26 mouse cellular contexts compared by ENCODE assay signal in the genomic region with DNA sequence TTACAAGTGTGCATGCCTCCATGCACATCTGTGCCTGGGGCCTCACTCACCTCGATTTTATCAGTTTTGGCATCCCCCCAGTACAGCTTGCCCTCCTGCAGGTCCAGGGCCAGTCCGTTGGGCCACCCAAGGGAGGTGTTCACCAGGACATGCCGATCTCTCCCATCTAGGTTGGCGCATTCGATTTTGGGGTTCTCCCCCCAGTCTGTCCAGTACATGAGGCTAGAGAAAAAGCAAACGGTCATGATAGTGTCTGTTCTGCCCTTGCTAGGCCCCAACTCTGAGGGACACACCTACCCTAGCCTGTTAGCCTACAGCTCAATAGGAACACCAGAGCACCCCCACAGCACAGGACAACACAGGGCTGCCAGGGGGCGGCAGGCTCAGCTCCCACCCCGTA.
"Had no signal": no experiment of that assay in that cellular context is flagged by ENCODE, and none has a peak within 500 bp of the region (broad histone marks: within the 10 kb centered on the region; RNA-seq: fewer than 3 reads in every experiment).

No protein-coding gene starts in this region.

- H3K9ac ChIP-seq: embryonic facial prominence, embryonic 12.5 days; embryonic facial prominence, embryonic 15.5 days; forebrain, embryonic 12.5 days; forebrain, embryonic 13.5 days; forebrain, embryonic 15.5 days; forebrain, postnatal 0 days had no signal

- H3K9me3 ChIP-seq: embryonic facial prominence, embryonic 12.5 days; embryonic facial prominence, embryonic 15.5 days; forebrain, embryonic 10.5 days; forebrain, embryonic 12.5 days; forebrain, embryonic 13.5 days; forebrain, embryonic 15.5 days had no signal

- H3K4me1 ChIP-seq: embryonic facial prominence, embryonic 12.5 days; embryonic facial prominence, embryonic 15.5 days; forebrain, embryonic 10.5 days; forebrain, embryonic 12.5 days; forebrain, embryonic 13.5 days; forebrain, embryonic 15.5 days had no signal

- H3K4me3 ChIP-seq: embryonic facial prominence, embryonic 12.5 days; embryonic facial prominence, embryonic 15.5 days; erythroblast, embryonic 14.5 days; forebrain, embryonic 10.5 days; forebrain, embryonic 12.5 days; forebrain, embryonic 13.5 days; forebrain, embryonic 15.5 days; gastrocnemius, adult 2 months; heart, adult 2 months had no signal

- H3K4me2 ChIP-seq: embryonic facial prominence, embryonic 12.5 days; embryonic facial prominence, embryonic 15.5 days; forebrain, embryonic 12.5 days; forebrain, embryonic 13.5 days; forebrain, embryonic 15.5 days had no signal

- H3K36me3 ChIP-seq: forebrain, embryonic 15.5 days had no signal

- ATAC-seq: forebrain, embryonic 13.5 days; forebrain, embryonic 14.5 days; forebrain, embryonic 15.5 days; forebrain, embryonic 16.5 days; forebrain, postnatal 0 days had no signal

- H3K27me3 ChIP-seq: embryonic facial prominence, embryonic 12.5 days; embryonic facial prominence, embryonic 15.5 days; forebrain, embryonic 12.5 days; forebrain, embryonic 13.5 days; forebrain, embryonic 15.5 days had no signal

- DNase-seq: cerebellum, adult 2 months; cerebellum, adult 8-10 months; cerebellum, adult 9-10 months; cerebellum, adult 9-11 months; cerebellum, postnatal 10 days; cerebellum, postnatal 14 days; cerebellum, postnatal 25 days; cerebellum, postnatal 36 days; embryo, embryonic 11 days; forebrain, postnatal 0 days; gastrocnemius, adult 2 months; gastrocnemius, postnatal 10 days; gastrocnemius, postnatal 14 days; gastrocnemius, postnatal 25 days; gastrocnemius, postnatal 36 days; heart, adult 18-20 months; heart, adult 2 months had no signal

- H3K27ac ChIP-seq: embryonic facial prominence, embryonic 12.5 days; embryonic facial prominence, embryonic 15.5 days; forebrain, embryonic 10.5 days; forebrain, embryonic 12.5 days; forebrain, embryonic 13.5 days; forebrain, embryonic 15.5 days; gastrocnemius, adult 2 months; heart, adult 2 months had no signal
